ENCODE assay signal across 7 mouse cellular contexts in genomic region chr7:139247881-139248614, GRCm38 (mm10). TPM values are rescaled to one million over a fixed set of nuclear protein-coding genes. Genes with fewer than 3 reads are reported as not detected.
A peak's percentile ranks its signal among the peaks of the same experiment; 100 is the strongest.
DNase-seq lines count a peak whose midpoint lies in the region; ATAC-seq and TF ChIP-seq lines count a peak whose summit lies in the region.

TSS of gene Pwwp2b (plus strand) at chr7:139248482.

- H3K27ac ChIP-seq in embryonic facial prominence, embryonic 11.5 days (replicated peaks; ENCODE audit: low read depth, low read length): peak within 1 kb of the TSS; percentile 35
- peak within 1 kb of the TSS; percentile 38; the same call in 1 of the 2 replicates for H3K27ac ChIP-seq in midbrain, postnatal 0 days (ENCODE audit: low read depth, low read length)

- H3K4me2 ChIP-seq in embryonic facial prominence, embryonic 11.5 days (ENCODE audit: low read depth, low read length): peak within 1 kb of the TSS; percentile 95
- peak within 1 kb of the TSS; percentile 99 for H3K4me2 ChIP-seq in midbrain, postnatal 0 days (ENCODE audit: low read depth, low read length, poor library complexity, severe bottlenecking)

- WGBS in embryonic facial prominence, embryonic 11.5 days: under 1% methylated on average over 62 of the region's 72 CpGs
- under 1% methylated on average over 46 of the region's 72 CpGs for WGBS in midbrain, postnatal 0 days

- no peaks in the 10 kb centered on the region for H3K36me3 ChIP-seq in embryonic facial prominence, embryonic 11.5 days (replicated peaks; ENCODE audit: control insufficient read depth, insufficient read depth, low read depth, low read length)
- no peaks in the 10 kb centered on the region for H3K36me3 ChIP-seq in midbrain, postnatal 0 days (ENCODE audit: insufficient read depth, low read length)

- ATAC-seq in embryonic facial prominence, embryonic 11.5 days (replicated peaks; ENCODE audit: insufficient number of reproducible peaks, low FRiP score, low TSS enrichment, low read depth): peak; percentile 67
- peak; percentile 72 for ATAC-seq in midbrain, postnatal 0 days (ENCODE audit: low FRiP score)

- peak; percentile 93 for DNase-seq in adrenal gland, postnatal 10 days
- DNase-seq in embryonic facial prominence, embryonic 11.5 days (ENCODE audit: low spot score): peak; percentile 82
- peak; percentile 89 to 91 for DNase-seq in heart, adult 9 months (ENCODE audit: low spot score in 2 of 2)
- DNase-seq in kidney, adult 9 months: peak; percentile 71
- peak; percentile 69 for DNase-seq in liver
- peak; percentile 57 for DNase-seq in midbrain, postnatal 0 days (ENCODE audit: low spot score)
- DNase-seq in spleen, postnatal 10 days (ENCODE audit: low spot score in 2 of 2): peak; percentile 51 to 73

- H3K9me3 ChIP-seq in embryonic facial prominence, embryonic 11.5 days (replicated peaks; ENCODE audit: control insufficient read depth, low read length): no peaks in the 10 kb centered on the region
- no peaks in the 10 kb centered on the region for H3K9me3 ChIP-seq in midbrain, postnatal 0 days (ENCODE audit: low read length)

- H3K9ac ChIP-seq in embryonic facial prominence, embryonic 11.5 days (replicated peaks; ENCODE audit: low read length): peak within 1 kb of the TSS; percentile 80
- H3K9ac ChIP-seq in midbrain, postnatal 0 days (replicated peaks; ENCODE audit: low read length, poor library complexity, severe bottlenecking): peak within 1 kb of the TSS; percentile 65

- TF ChIP-seq CTCF in midbrain, postnatal 0 days (IDR thresholded peaks at IDR 0.05): no peak

- H3K27me3 ChIP-seq in embryonic facial prominence, embryonic 11.5 days (ENCODE audit: control insufficient read depth, insufficient read depth, low read length): peaks cover 5% of the 10 kb centered on the region
- peaks cover 3% of the 10 kb centered on the region; the same call in 1 of the 2 replicates for H3K27me3 ChIP-seq in midbrain, postnatal 0 days (ENCODE audit: insufficient read depth, low read length)

- peak within 1 kb of the TSS; percentile 68 for H3K4me3 ChIP-seq in embryonic facial prominence, embryonic 11.5 days (ENCODE audit: low read depth, low read length)
- H3K4me3 ChIP-seq in midbrain, postnatal 0 days (ENCODE audit: low read depth, low read length): peak within 1 kb of the TSS; percentile 61

- H3K4me1 ChIP-seq in embryonic facial prominence, embryonic 11.5 days (ENCODE audit: control insufficient read depth, insufficient read depth, low read length): peaks cover 7% of the 10 kb centered on the region
- H3K4me1 ChIP-seq in midbrain, postnatal 0 days (ENCODE audit: insufficient read depth, low read length): peaks cover 12% of the 10 kb centered on the region; the same call in 1 of the 2 replicates

RNA-seq across cellular contexts. Expression of gene Pwwp2b, which starts in this region (rescaled TPM):
- total RNA-seq in adrenal gland, postnatal 10 days (2021): 10 to 100 TPM in 1 of 2 experiments, 1 to 10 TPM in 1; 9.2 to 22.2 TPM
- 5.0 and 5.1 TPM in 2 replicates for polyA plus RNA-seq in embryonic facial prominence, embryonic 11.5 days (2014; fragmentation: Nextera tagmentation; extraction: Ambion mirVana)
- 3.4 and 3.5 TPM in 2 replicates for total RNA-seq in midbrain, postnatal 0 days (2014; rRNA removed)
- 4.5 and 4.7 TPM in 2 replicates for polyA plus RNA-seq in midbrain, postnatal 0 days (2015; fragmentation: Nextera tagmentation; extraction: Ambion mirVana)

Comparison
In these comparisons a context has a peak if more than half of its experiments do, and no peak if none do; other contexts are left out.
1. Peak in every context shown above with its lines: DNase-seq, ATAC-seq, H3K4me3 ChIP-seq and H3K27ac ChIP-seq.